In genomic region chr10:127187371-127188078, GRCm38 (mm10) we compare ENCODE assay signal across 8 mouse cellular contexts. TPM values are rescaled to one million over a fixed set of nuclear protein-coding genes. Genes with fewer than 3 reads are reported as not detected.
DNase-seq lines count a peak whose midpoint lies in the region; ATAC-seq and TF ChIP-seq lines count a peak whose summit lies in the region.

No protein-coding gene starts in this region.

- H3K4me3 ChIP-seq in myocyte = peak overlapping the region; percentile 69

- H3K79me2 ChIP-seq in myocyte (ENCODE audit: control insufficient read depth, insufficient read depth) = no peaks in the 10 kb centered on the region

- H3ac ChIP-seq in myocyte (ENCODE audit: control insufficient read depth, insufficient read length) = no peak overlapping the region

- TF ChIP-seq POLR2A in myocyte (IDR thresholded peaks at IDR 0.05; ENCODE audit: insufficient read length, low read depth) = no peak

- peak overlapping the region; percentile 95 for H3K4me2 ChIP-seq in myocyte (ENCODE audit: low read depth)

- no peaks in the 10 kb centered on the region for H3K27me3 ChIP-seq in myocyte (ENCODE audit: control insufficient read depth, insufficient read depth, insufficient read length)

- DNase-seq in cerebellum, postnatal 4 days (ENCODE audit: low spot score in 2 of 2) = no peak
- DNase-seq in right cerebral cortex, adult 18-20 months = peak; percentile 85
- DNase-seq in right cerebral cortex, postnatal 4 days = no peak
- DNase-seq in layer of hippocampus, postnatal 14 days (ENCODE audit: low spot score in 2 of 2) = peak; percentile 70 to 88
- DNase-seq in spleen, adult 18-20 months = no peak
- no peak for DNase-seq in kidney, postnatal 36 days

- H3K36me3 ChIP-seq in myocyte (ENCODE audit: control insufficient read depth, insufficient read depth) = no peaks in the 10 kb centered on the region

- ATAC-seq in cerebellum, adult (ENCODE audit: insufficient number of reproducible peaks, low FRiP score, low TSS enrichment) = peak; percentile 24; the same call in 1 of the 2 replicates

TF ChIP-seq in myocyte, 11 proteins besides CTCF, POLR2A, EP300 and RAD21:
- TF ChIP-seq CEBPB (IDR thresholded peaks at IDR 0.05; ENCODE audit: insufficient read depth, poor library complexity, severe bottlenecking) = no peak
- TF ChIP-seq USF1 (IDR thresholded peaks at IDR 0.05; ENCODE audit: low read depth) = no peak
- no peak for TF ChIP-seq TCF12 (IDR thresholded peaks at IDR 0.05; ENCODE audit: insufficient read depth, poor library complexity, severe bottlenecking)
- TF ChIP-seq SRF (IDR thresholded peaks at IDR 0.05; ENCODE audit: control insufficient read depth, insufficient read length, low read depth) = no peak
- no peak for TF ChIP-seq REST (IDR thresholded peaks at IDR 0.05; ENCODE audit: insufficient read depth, insufficient read length)
- no peak for TF ChIP-seq MYOD1 (IDR thresholded peaks at IDR 0.05; ENCODE audit: control insufficient read depth in 1 of 3, insufficient read length in 2 of 3, low read depth in 2 of 3)
- TF ChIP-seq MYOG (IDR thresholded peaks at IDR 0.05; ENCODE audit: control insufficient read depth in 1 of 3, insufficient read depth in 1 of 3, insufficient read length in 2 of 3, low read depth in 2 of 3) = no peak
- no peak for TF ChIP-seq POLR2AphosphoS2 (IDR thresholded peaks at IDR 0.05; ENCODE audit: insufficient read length, low read depth)
- no peak for TF ChIP-seq E2F4 (IDR thresholded peaks at IDR 0.05; ENCODE audit: insufficient read depth)
- no peak for TF ChIP-seq TCF3 (IDR thresholded peaks at IDR 0.05; ENCODE audit: insufficient read length, low read depth)
- no peak for TF ChIP-seq MAX (IDR thresholded peaks at IDR 0.05; ENCODE audit: low read depth)
TF ChIP-seq in myocyte: peak in this region for 0.

RNA-seq across cellular contexts. Expression of gene Arhgef25, which starts 2.4 kb away (rescaled TPM):
- 100 to 1,000 TPM; 196 to 200 TPM for total RNA-seq in layer of hippocampus, postnatal 14 days (2021)
- 25.3 TPM for polyA plus RNA-seq in myocyte (2012; fragmentation: generic; extraction: Trizol)

RNA-seq across cellular contexts. Expression of gene Slc26a10, which starts 7.1 kb away (rescaled TPM):
- 1 to 10 TPM; 4.6 to 5.9 TPM for total RNA-seq in layer of hippocampus, postnatal 14 days (2021)
- polyA plus RNA-seq in myocyte (2012; fragmentation: generic; extraction: Trizol) = 1.3 TPM

RNA-seq across cellular contexts. Expression of gene Dtx3, which starts 8.0 kb away (rescaled TPM):
- 100 to 1,000 TPM; 200 to 207 TPM for total RNA-seq in layer of hippocampus, postnatal 14 days (2021)
- 42.4 TPM for polyA plus RNA-seq in myocyte (2012; fragmentation: generic; extraction: Trizol)

RNA-seq across cellular contexts. Expression of gene B4galnt1, which starts 22.5 kb away (rescaled TPM):
- 100 to 1,000 TPM; 108 to 110 TPM for total RNA-seq in layer of hippocampus, postnatal 14 days (2021)
- polyA plus RNA-seq in myocyte (2012; fragmentation: generic; extraction: Trizol) = 12.4 TPM

RNA-seq across cellular contexts. Expression of gene Pip4k2c, which starts 23.9 kb away (rescaled TPM):
- total RNA-seq in layer of hippocampus, postnatal 14 days (2021) = 10 to 100 TPM; 65.7 to 69.2 TPM
- 22.5 TPM for polyA plus RNA-seq in myocyte (2012; fragmentation: generic; extraction: Trizol)

Comparison
In these comparisons a context has a peak if more than half of its experiments do, and no peak if none do; other contexts are left out.
1. DNase-seq: peak in right cerebral cortex, adult 18-20 months (single experiment) and layer of hippocampus, postnatal 14 days (2 of 2); none in cerebellum, postnatal 4 days (0 of 2), right cerebral cortex, postnatal 4 days (single experiment), spleen, adult 18-20 months (0 of 2) and kidney, postnatal 36 days (0 of 2).